Mouse (Mus musculus): ENCODE results near the gene Dtd1. TPM values are rescaled to one million over a fixed set of nuclear protein-coding genes. Genes with fewer than 3 reads are reported as not detected.
A peak's percentile ranks its signal among the peaks of the same experiment; 100 is the strongest.
"Not testable (repeated sequence)": the region's sequence is repeated elsewhere in the genome, so short reads cannot be mapped to it uniquely, and the experiment has no call there.

Gene Dtd1
- 10 to 100 TPM; 15.8 to 20.0 TPM for total RNA-seq (2021)
- long read RNA-seq, experiment 1, transcript Dtd1-201 (6 exons, 1,350 nt), result major isoform, 36 of 39 reads
- long read RNA-seq, experiment 1, partial matches to known transcripts, result 0 of 39 reads
- long read RNA-seq, experiment 1, other reads (novel, unspliced or antisense), result 3 of 39 reads
- long read RNA-seq, experiment 2, transcript Dtd1-201 (6 exons, 1,350 nt), result major isoform, 6 of 7 reads
- long read RNA-seq, experiment 2, partial matches to known transcripts, result 1 of 7 reads
- long read RNA-seq, experiment 2, other reads (novel, unspliced or antisense), result 0 of 7 reads

- peak; percentile 92 to 95 for DNase-seq
Measured at GRCm38 (mm10) chr2:144599831-144600687, at the start of gene Dtd1. Gene Dtd1 (plus strand): TSS chr2:144599897.

GRCm38 (mm10) chr2:144550529-144550928 is 49.2 kb upstream of the Dtd1 start, which contains the start of gene Rbbp9:
Gene Rbbp9 (minus strand): TSS chr2:144550869.
- peak; percentile 68 to 69 for DNase-seq

- DNase-seq, result no peak
Measured at GRCm38 (mm10) chr2:144553905-144554304, 45.8 kb upstream of the Dtd1 start.

- peak in 1 of 2 experiments; percentile 4 for DNase-seq
Measured at GRCm38 (mm10) chr2:144555286-144555819, 44.3 kb upstream of the Dtd1 start.

- DNase-seq, result peak; percentile 96 to 97
Measured at GRCm38 (mm10) chr2:144555820-144556552, 43.7 kb upstream of the Dtd1 start, which contains the start of gene Sec23b. Gene Sec23b (plus strand): TSS chr2:144556229.

GRCm38 (mm10) chr2:144588723-144589122 is 11.0 kb upstream of the Dtd1 start:
- DNase-seq, result no peak

- not testable (repeated sequence) for DNase-seq
Measured at GRCm38 (mm10) chr2:144593036-144593435, 6.7 kb upstream of the Dtd1 start.

GRCm38 (mm10) chr2:144593951-144594651 is 5.6 kb upstream of the Dtd1 start, which contains the start of gene Smim26:
Gene Smim26 (plus strand): TSS chr2:144594054.
- peak; percentile 85 for DNase-seq

GRCm38 (mm10) chr2:144598006-144598405 is 1.7 kb upstream of the Dtd1 start:
- DNase-seq, result no peak

- DNase-seq, result no peak
Measured at GRCm38 (mm10) chr2:144601576-144601975, 1.9 kb downstream of the Dtd1 start.

GRCm38 (mm10) chr2:144613956-144614355 is 14.3 kb downstream of the Dtd1 start:
- DNase-seq, result no peak

- DNase-seq, result no peak
Measured at GRCm38 (mm10) chr2:144617074-144617874, 17.6 kb downstream of the Dtd1 start.

GRCm38 (mm10) chr2:144621491-144621890 is 21.8 kb downstream of the Dtd1 start:
- no peak for DNase-seq

- DNase-seq, result no peak
Measured at GRCm38 (mm10) chr2:144633551-144633950, 33.9 kb downstream of the Dtd1 start.

GRCm38 (mm10) chr2:144634231-144634630 is 34.5 kb downstream of the Dtd1 start:
- no peak for DNase-seq

GRCm38 (mm10) chr2:144634729-144635128 is 35.0 kb downstream of the Dtd1 start:
- no peak for DNase-seq

GRCm38 (mm10) chr2:144635644-144636320 is 36.1 kb downstream of the Dtd1 start:
- peak; percentile 58 to 71 for DNase-seq

- DNase-seq, result no peak
Measured at GRCm38 (mm10) chr2:144637204-144637603, 37.5 kb downstream of the Dtd1 start.

GRCm38 (mm10) chr2:144637671-144638395 is 38.1 kb downstream of the Dtd1 start:
- DNase-seq, result no peak
